Mouse (Mus musculus) Patski (cell line): ENCODE results near the gene Tns1. TPM values are rescaled to one million over a fixed set of nuclear protein-coding genes. Genes with fewer than 3 reads are reported as not detected.
A peak's percentile ranks its signal among the peaks of the same experiment; 100 is the strongest.

Source experiments
- ATAC-seq: fragments of 100-300 bp; one replicate; pipeline ENCODE4 v1.8.0; 2021
- CTCF ChIA-PET: fragments of 350-600 bp; sonication (Branson Sonifier 250); formaldehyde crosslinking; loops from one replicate; lab custom pipeline; 2022; ENCODE audit warnings: inconsistent platforms; lab: Charles Lee
- POLR2A ChIA-PET: fragments of 350-600 bp; sonication (Branson Sonifier 250); formaldehyde crosslinking; loops from one replicate; lab custom pipeline; 2022; ENCODE audit warnings: antibody characterized with exemption, inconsistent platforms; lab: Charles Lee
- DNase-seq: peaks from one replicate; pipeline ENCODE4 v3.0.0-alpha.2; 2011; ENCODE audit warnings: low read depth, low spot score
- H3K27me3 ChIP-seq: fragments of 371-371 bp; one replicate; pipeline ENCODE4 v1.5.1; 2021
- CTCF ChIP-seq: fragments of 100-300 bp; IDR thresholded peaks from one replicate; pipeline ENCODE4 v1.5.1; 2021
- in situ Hi-C: fragments of 300-500 bp; cut with MboI; formaldehyde crosslinking; loops from 3 replicates; pipeline ENCODE4 v1.11.1; 2018; ENCODE audit warnings: low pct_unique_long_range_greater_than_20kb, mixed read lengths
- polyA plus RNA-seq: library from polyadenylated mRNA; unstranded; gene quantifications from one replicate; pipeline ENCODE4 v1.2.3, GENCODE M21; 2021

Gene Tns1
- polyA plus RNA-seq, 1 experiment from 2014 or later: 393 TPM

DNA sequence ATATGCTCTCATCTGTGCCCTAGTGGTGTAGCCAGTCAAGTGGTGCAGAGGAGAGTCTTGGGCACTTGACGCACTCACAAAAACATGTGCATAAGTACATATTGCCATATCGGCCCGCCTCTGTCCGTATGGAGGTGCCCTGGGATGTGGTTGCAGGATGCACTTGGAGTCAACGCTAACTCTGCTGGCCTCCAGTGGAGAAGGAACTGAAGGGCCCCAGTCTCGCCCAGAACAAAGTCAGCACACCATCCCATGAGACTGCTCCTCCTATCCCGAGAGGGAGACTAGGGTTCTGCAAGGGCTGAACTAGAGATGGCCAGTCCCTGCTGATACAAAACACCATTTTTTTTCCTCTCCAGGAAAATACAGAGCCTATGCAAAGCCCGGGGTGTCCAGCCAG, 1.0 kb downstream of the Tns1 start:
- no peaks in the 10 kb centered on the region for H3K27me3 ChIP-seq
- TF ChIP-seq CTCF: no peak
- in situ Hi-C loops: no loop called here
- ChIA-PET POLR2A (interaction anchor here (1.2 kb wide), 1 partner anchor 27 kb away, joined by 3 read pairs; no protein-coding TSS in a partner anchor), CTCF (interaction anchor here (1.6 to 2.0 kb wide), 2 partner anchors 12 to 221 kb away, joined by 6 to 8 read pairs; no protein-coding TSS in a partner anchor)
- DNase-seq (no peak), ATAC-seq (no peak)

DNA sequence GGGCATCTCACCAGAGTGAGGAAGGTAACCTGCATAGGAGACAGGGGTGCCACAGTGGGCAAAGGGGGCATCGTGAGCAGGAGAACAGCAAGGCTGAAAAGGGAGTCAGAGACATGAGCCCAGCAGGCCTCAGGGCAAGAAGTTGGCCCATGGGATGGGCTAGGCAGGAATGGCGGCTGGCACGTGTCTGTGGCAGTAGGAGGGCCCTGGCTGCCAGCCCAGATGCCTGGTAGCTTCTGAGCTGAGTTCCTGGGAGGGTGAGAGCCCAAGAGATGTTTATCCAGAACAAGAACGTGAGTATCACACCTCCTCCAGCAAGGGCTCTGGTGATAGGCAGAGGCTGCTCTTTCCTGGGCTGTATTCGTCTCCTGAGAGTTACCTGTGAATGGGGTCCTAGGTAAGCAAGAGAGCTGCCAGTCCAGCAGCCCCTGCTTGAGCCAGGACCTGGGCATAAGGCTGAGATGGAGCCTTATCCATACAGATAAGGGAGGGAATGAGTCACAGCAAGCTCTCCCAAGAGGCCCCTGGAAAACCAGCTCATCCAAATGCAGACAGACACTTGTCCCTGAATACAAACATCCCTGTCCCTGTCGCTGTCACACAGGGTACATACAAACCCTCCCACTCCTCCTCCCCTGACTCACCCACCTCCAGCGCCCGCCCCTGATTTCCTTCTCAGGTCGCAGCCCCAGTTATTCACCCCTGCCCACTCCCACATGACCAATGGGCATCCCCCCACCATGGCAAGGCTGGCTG, 2.2 kb downstream of the Tns1 start:
- ATAC-seq: no peak

DNA sequence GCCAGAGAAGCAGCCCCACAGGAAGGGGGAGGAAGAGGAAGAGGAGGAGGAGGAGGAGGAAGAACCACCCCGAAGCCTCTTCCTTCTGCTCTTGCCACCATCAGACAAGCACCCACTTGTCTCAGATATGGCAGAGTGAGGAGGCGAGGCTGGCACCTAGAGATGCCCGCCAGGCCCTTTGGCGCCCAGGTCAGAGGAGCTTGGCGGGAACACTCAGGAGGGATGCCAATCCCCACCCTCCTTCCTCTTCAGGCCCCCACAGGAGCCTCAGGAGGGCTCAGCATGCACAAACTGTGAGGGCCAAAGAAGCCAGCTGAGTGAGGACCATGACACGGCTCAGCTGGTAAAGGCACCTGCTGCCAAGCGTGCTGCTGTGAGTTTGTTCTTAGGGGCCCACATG, 3.1 kb downstream of the Tns1 start:
- POLR2A ChIA-PET: no interaction called here
- H3K27me3 ChIP-seq: no peaks in the 10 kb centered on the region
- CTCF ChIA-PET: no interaction called here
- DNase-seq (no peak), ATAC-seq (no peak)
- in situ Hi-C loops: no loop called here
- TF ChIP-seq CTCF: no peak

More for the DNA sequence above, 2.2 kb downstream of the Tns1 start:
- CTCF ChIA-PET: interaction anchor here (1.6 to 2.0 kb wide), 2 partner anchors 13 to 220 kb away, joined by 6 to 8 read pairs; no protein-coding TSS in a partner anchor
- in situ Hi-C loops: no loop called here
- DNase-seq: peak; percentile 30
- no peak for TF ChIP-seq CTCF
- no peaks in the 10 kb centered on the region for H3K27me3 ChIP-seq
- POLR2A ChIA-PET: interaction anchor here (1.2 kb wide), 1 partner anchor 26 kb away, joined by 3 read pairs; no protein-coding TSS in a partner anchor

DNA sequence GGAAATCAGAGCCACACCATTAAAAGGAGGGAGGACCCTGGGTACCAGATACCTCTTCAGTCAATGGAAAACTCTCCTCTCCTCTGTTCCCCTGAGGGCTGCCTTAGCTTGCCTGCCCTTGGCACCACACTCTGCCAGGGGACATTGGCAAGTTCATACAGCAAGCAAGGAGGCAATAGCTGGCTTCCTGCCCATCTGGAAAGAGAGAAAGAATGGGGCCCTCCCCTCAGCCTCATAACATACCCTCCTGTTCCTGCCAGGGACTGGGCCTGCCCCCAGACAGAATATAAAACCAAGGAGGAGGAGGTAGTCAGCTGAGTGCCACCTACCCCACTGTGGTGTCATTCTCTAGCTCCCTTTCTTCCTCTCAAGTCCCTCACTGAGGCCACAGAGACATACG, 5.1 kb downstream of the Tns1 start:
- H3K27me3 ChIP-seq: no peaks in the 10 kb centered on the region
- DNase-seq: no peak
- no peak for ATAC-seq
- POLR2A ChIA-PET: no interaction called here
- TF ChIP-seq CTCF: no peak
- CTCF ChIA-PET: interaction anchor here (0.9 to 1.5 kb wide), 4 partner anchors 14 to 37 kb away, joined by 3 read pairs; no protein-coding TSS in a partner anchor
- in situ Hi-C loops: no loop called here

DNA sequence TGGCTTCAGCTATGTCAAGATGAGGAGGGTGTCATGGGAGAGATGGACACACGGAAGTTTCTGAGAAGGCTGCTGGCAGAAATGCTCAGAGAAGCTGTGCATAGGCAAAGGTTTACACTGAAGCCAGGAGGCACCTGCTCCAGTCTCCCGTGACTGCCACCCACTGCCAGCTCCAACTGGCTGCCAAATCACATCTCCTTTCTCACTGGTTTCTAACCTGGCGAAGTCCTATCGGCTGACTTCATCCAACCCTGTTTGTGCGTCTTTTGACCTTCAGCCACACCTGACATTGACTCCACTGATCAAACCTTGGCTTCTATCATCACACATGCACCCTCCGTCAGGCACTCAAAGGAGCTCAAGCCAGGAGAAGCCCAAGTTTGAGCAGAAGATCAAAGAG, 6.4 kb downstream of the Tns1 start:
- no peak for TF ChIP-seq CTCF
- H3K27me3 ChIP-seq: no peaks in the 10 kb centered on the region
- DNase-seq: no peak
- ChIA-PET POLR2A (no interaction called here), CTCF (interaction anchor here (1.0 to 1.5 kb wide), 2 partner anchors 13 to 35 kb away, joined by 3 read pairs; no protein-coding TSS in a partner anchor)
- ATAC-seq: no peak
- in situ Hi-C loops: no loop called here

DNA sequence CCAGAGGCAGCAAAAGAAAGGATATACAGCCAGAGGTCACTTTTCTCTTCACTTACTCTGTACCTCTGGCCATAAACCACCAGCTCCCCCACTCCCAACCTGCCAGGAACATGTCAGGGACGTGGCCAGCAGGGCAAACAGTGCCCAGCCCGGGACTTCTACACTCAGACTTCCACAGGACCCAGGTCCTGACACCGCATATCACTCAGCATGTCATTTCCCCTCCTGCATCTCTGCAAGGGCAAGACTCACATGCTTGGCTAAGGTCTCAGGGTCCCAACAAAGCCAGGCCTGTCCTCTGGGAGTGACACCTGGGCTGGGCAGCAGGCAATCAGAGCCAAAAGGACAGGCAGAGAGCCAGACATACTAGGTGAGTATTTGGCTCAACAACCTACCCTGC, 11.2 kb downstream of the Tns1 start:
- ChIA-PET POLR2A (interaction anchor here (0.6 kb wide), 1 partner anchor 182 kb away, joined by 3 read pairs; no protein-coding TSS in a partner anchor), CTCF (interaction anchor here (0.9 kb wide), 1 partner anchor 12 kb away, joined by 3 read pairs; the partner anchor contains the start of gene Rufy4)
- in situ Hi-C loops: no loop called here
- ATAC-seq: no peak
- H3K27me3 ChIP-seq: no peaks in the 10 kb centered on the region
- TF ChIP-seq CTCF: no peak
- no peak for DNase-seq

DNA sequence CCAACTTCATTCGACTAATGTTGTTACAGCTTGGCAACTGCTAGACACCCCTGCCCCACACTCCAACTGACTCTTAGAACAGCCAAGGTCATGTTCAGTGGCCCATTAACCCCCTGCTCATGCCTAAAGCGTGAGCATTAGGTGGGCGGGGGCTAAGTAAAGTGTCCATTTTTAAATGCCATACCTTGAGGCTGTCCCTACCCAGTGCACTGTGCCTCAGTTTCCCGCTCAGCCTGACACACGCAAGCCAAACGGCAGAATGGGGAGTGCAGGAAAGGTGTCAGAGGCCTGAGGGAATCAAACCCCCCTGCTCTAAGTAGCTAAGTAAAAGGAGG, 12.6 kb downstream of the Tns1 start:
- ATAC-seq (no peak), DNase-seq (no peak)
- H3K27me3 ChIP-seq: no peaks in the 10 kb centered on the region
- ChIA-PET POLR2A (interaction anchor here (0.6 kb wide), 1 partner anchor 56 kb away, joined by 3 read pairs; no protein-coding TSS in a partner anchor), CTCF (interaction anchor here (1.5 kb wide), 1 partner anchor 29 kb away, joined by 4 read pairs; no protein-coding TSS in a partner anchor)
- no peak for TF ChIP-seq CTCF
- in situ Hi-C loops: no loop called here

DNA sequence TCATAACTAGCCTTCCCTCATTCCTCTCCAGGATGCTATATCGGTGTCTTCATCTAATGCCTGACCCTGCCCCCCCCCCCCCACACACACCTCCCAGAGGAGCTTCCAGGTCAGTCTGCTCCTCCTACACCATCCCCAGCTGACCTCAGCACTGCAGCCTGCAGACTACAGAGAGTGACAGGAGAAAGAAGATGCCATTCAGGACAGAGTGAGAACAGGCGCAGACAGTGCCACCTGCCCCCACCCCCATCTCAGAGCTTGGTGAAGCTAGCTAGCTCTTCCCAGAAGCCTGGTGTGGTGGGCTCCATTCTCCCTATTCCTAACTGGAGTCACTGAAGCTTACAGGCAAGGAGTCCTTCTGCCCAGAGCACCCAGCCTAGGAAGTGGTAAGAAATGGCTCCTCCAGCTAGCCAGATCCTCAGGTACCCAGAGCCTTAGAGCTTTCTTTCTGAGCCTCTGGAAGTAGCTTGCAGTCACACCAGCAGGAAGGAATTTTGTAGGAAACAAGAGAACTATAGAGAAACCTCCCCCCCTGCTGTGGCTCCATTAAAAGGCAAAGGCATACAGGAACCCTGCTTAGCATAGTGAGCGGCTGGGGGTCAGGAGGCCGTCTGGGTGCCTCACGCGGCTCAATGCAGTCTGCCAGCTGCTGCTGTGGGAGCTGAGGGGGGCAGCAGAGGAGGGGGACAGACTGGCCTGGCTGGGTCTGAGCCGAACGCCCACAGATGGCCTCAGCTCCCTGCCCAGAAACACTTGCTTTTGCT, 13.1 kb downstream of the Tns1 start:
- no peak for ATAC-seq
- no peaks in the 10 kb centered on the region for H3K27me3 ChIP-seq
- ChIA-PET CTCF (interaction anchor here (1.5 kb wide), 1 partner anchor 28 kb away, joined by 4 read pairs; no protein-coding TSS in a partner anchor), POLR2A (interaction anchor here (0.6 kb wide), 1 partner anchor 57 kb away, joined by 3 read pairs; no protein-coding TSS in a partner anchor)
- in situ Hi-C loops: no loop called here
- TF ChIP-seq CTCF: no peak
- no peak for DNase-seq

DNA sequence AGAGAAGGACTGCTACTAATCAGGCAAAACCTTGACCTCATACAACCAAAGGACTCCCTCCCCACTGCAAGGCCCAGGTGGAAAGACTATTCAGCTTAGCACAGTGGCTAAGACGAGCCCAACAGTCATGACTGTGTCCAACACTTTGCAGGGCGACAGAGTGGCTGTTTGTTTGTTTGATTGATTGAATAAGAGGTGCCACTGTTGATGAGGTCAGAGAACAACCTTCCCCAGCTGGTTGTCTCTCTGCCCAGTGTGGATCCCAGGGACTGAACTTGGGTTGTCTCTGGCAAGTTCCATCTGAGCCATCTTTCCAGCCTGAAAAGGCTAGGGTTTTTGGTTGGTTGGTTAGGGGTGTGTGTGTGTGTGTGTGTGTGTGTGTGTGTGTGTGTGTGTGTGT, 14.6 kb downstream of the Tns1 start:
- no peak for DNase-seq
- in situ Hi-C loops: no loop called here
- no peak for ATAC-seq
- CTCF ChIA-PET: interaction anchor here (0.9 kb wide), 1 partner anchor 15 kb away, joined by 3 read pairs; the partner anchor contains the start of gene Rufy4
- POLR2A ChIA-PET: no interaction called here
- no peak for TF ChIP-seq CTCF
- H3K27me3 ChIP-seq: peaks cover 3% of the 10 kb centered on the region

DNA sequence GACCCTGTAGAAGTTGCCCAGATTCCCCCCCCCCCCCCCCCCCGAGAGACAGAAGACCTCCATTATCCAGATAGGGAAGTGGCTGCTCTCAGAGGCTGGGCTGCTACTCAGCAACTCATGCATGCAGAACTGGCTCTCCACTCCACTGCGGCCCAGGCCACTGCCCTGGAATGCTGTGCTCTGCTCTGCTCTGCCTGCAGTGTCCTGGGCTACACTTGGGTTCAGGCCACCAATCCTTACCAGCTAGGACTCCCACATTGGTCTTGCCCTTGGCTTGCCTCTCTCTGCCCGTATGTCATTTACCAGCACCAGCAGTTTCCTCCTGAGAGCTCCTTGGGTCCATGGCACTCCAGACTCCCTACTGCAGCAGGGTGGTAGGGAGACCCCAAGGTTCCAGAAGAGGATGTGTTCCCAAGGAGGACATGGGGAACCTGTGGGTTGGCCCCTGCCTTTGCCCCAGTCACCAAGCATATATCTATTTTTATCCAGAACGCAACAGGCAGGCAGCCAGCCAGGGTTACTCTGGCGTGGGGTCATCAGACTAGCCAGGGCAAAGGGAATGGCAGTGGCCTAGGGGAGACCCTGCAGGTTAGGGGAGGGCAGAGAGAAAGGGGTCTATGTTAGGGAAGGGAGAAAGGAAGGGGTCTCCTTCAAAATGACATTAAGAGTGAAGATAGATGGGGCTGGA, 16.2 kb downstream of the Tns1 start:
- in situ Hi-C loops: no loop called here
- ATAC-seq (no peak), DNase-seq (no peak)
- CTCF ChIA-PET: interaction anchor here (1.0 kb wide), 1 partner anchor 25 kb away, joined by 3 read pairs; no protein-coding TSS in a partner anchor
- TF ChIP-seq CTCF: no peak
- peaks cover 3% of the 10 kb centered on the region for H3K27me3 ChIP-seq
- POLR2A ChIA-PET: interaction anchor here (0.9 kb wide), 1 partner anchor 12 kb away, joined by 4 read pairs; no protein-coding TSS in a partner anchor
